Mouse (Mus musculus) leukemia stem cell, adult 10-12 weeks (primary cell): Measurements from ENCODE around the gene Gtf2a1. TPM values are rescaled to one million over a fixed set of nuclear protein-coding genes. Genes with fewer than 3 reads are reported as not detected.

Experiments
- polyA plus RNA-seq: library from polyadenylated mRNA; stranded (reverse); fragments of >175 nt; gene quantifications from 2 replicates; pipeline ENCODE4 v1.2.3, GENCODE M21; 2012; ENCODE audit warnings: low replicate concordance

The Gtf2a1 gene
- polyA plus RNA-seq = 4.1 and 8.3 TPM in 2 replicates

DNA sequence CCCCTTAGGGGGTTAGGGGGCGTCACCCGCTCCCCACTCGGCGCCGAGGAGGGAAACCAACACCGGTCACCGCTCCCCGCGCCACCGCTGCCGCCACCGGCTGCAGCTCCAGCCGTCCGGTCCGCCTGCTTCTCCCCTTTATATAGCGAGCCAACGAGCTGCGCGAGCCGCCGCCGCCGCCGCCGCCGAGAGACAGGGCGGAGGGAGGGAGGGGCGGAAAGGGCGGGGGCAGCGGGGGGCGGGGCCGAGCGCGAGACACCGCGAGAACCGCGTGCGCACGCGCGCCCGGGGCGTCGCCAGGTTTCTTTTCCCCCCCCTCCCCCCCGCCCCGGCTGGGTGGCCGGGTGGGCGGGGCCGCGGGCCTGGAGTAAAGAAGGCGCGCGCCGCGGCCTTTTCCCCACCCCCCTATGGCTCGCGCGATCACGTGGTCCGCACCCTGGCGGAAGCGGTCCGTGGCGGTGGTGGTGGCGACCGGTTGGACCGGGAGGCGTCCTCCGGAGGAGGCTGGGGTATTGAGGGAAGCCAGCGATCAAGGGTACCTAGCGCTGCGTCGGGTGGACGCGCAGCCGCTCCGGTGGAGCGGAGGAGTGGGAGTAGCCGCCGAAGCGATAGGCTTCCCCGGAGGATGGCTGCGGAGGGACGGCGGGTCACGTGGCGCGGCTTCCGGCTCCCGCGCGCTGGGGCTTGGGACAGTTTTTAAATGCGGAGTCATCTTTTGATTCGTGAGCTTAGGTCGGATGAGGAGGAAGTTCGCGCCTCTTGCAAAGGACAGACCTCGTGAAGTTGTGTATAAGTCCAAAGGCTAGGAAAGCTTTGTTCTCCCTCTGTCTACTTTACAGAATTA lies at the start of gene Gtf2a1:
Gene Gtf2a1 (minus strand): TSS at position 641 of the 844 bp plus-strand sequence.

Other genes starting within 250 kb of the Gtf2a1 start
- 2.0 and 6.7 TPM in 2 replicates for gene Cep128, start 206.1 kb downstream of the Gtf2a1 start, polyA plus RNA-seq
- gene Tshr, start 205.9 kb downstream of the Gtf2a1 start, polyA plus RNA-seq = not detected in 2 replicates
- 0.44 and 0.91 TPM in 2 replicates for gene Ston2, start 197.9 kb upstream of the Gtf2a1 start, polyA plus RNA-seq